Mouse (Mus musculus) lung, adult 2 months (tissue): ENCODE results near the gene Dock9. TPM values are rescaled to one million over a fixed set of nuclear protein-coding genes. Genes with fewer than 3 reads are reported as not detected.
A peak's percentile ranks its signal among the peaks of the same experiment; 100 is the strongest.

Experiments
- DNase-seq: peaks from one replicate; pipeline ENCODE4 v3.0.0; 2022
- H3K4me1 ChIP-seq: fragments of 200-500 bp; 2 replicates; pipeline ENCODE4 v1.6.1; 2011; ENCODE audit warnings: low read length; ENCODE audit not compliant: control insufficient read depth, insufficient read depth
- H3K4me3 ChIP-seq: fragments of 200-500 bp; replicated peaks from 2 replicates; pipeline ENCODE3; 2011; ENCODE audit warnings: low read depth, mild to moderate bottlenecking, control low read depth, low read length; ENCODE audit errors: extremely low read depth
- CTCF ChIP-seq: fragments of 200-500 bp; IDR thresholded peaks from 2 replicates; pipeline ENCODE4 v1.5.1; 2011; ENCODE audit warnings: mild to moderate bottlenecking, low read length, control low read depth; ENCODE audit not compliant: insufficient read depth
- POLR2A ChIP-seq: fragments of 200-500 bp; IDR thresholded peaks from 2 replicates; pipeline ENCODE4 v1.6.1; 2011; ENCODE audit warnings: low read depth, mild to moderate bottlenecking, control low read depth, low read length, borderline replicate concordance; ENCODE audit errors: extremely low read depth
- WGBS: fragments of 180-500 bp; shearing (Covaris S2); methylation state at CpG from one replicate; pipeline ENCODE4 v1.1.7; 2018; 5-methylcytosine and 5-hydroxymethylcytosine counted together
- polyA plus RNA-seq: library from polyadenylated mRNA; depleted of rRNA; stranded (reverse); fragments of >200 nt; gene quantifications from 2 replicates; pipeline ENCODE4 v1.2.3, GENCODE M21; 2012

Dock9 gene
- polyA plus RNA-seq, 1 experiment: 73.3 TPM

GRCm38 (mm10) chr14:121678445-121678844, 119.2 kb downstream of the Dock9 start:
- Histone ChIP-seq H3K4me3 (no peak overlapping the region), H3K4me1 (peaks cover 24% of the 10 kb centered on the region)
- 46% methylated on average over 10 of the region's 10 CpGs for WGBS
- DNase-seq: no peak
- TF ChIP-seq POLR2A: no peak
- no peak for TF ChIP-seq CTCF

DNA sequence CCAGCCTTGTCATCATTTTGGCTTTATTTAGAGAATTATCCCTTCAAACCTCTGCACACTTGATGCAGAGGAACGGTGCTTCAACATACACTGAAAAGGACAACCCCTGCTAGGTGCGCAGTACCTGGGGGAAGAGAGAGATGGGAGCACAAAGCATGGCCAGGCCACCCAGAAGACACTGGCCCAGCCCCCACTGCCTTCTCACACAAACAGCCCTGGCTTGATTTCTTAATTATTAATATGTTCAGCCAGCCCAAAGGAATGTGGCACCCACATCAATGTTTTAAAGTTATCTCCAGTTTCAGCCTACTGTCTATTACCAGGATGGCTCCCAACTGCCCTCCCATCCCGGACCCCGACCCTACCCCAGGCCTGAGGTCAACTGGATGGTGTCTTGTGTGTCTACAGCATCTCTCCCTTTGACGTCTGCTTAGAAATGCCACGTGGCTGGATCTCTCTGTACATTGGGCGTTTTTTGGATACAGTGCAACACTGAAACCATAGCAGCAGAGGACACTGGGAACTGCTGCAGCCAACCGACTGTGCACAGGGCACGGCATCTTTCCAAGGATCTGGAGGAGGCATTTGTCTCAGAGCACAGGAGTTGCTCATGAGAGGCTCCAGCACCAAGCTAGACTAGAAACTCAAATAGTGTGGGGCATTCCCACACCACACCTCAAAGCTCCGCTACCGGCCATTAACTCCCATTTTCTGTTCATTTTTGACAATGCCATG, 120.9 kb downstream of the Dock9 start:
- 80% methylated on average over 11 of the region's 11 CpGs for WGBS
- TF ChIP-seq POLR2A (no peak), CTCF (no peak)
- Histone ChIP-seq H3K4me3 (no peak overlapping the region), H3K4me1 (peaks cover 24% of the 10 kb centered on the region)
- no peak for DNase-seq

- Histone ChIP-seq H3K4me1 (peaks cover 26% of the 10 kb centered on the region), H3K4me3 (no peak overlapping the region)
- no peak for DNase-seq
- TF ChIP-seq POLR2A (no peak), CTCF (no peak)
Observed at GRCm38 (mm10) chr14:121676121-121676591, 121.5 kb downstream of the Dock9 start.

DNA sequence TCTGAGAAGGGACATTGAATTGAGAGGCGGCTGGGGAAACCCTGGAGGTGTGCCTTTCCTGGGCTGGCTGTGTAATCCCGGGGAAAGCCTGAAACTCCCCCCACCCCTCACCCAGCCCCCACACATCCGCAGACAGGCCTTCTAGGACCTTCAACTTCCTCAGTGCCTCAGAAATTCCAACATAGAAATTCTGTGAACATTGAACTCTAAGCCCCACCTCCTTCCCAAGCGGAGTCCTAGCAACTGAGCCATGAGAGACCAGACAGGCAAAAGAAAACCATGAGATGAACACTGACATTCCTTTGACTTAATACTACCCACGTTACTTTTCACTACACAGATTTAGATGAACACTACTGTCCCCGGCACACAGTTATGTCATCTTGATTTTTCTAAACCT, 122.1 kb downstream of the Dock9 start:
- H3K4me1 ChIP-seq: peaks cover 26% of the 10 kb centered on the region
- DNase-seq: no peak
- 27% methylated on average over 6 of the region's 6 CpGs for whole genome bisulfite sequencing
- TF ChIP-seq POLR2A: no peak
- no peak for TF ChIP-seq CTCF
- H3K4me3 ChIP-seq: no peak overlapping the region

DNA sequence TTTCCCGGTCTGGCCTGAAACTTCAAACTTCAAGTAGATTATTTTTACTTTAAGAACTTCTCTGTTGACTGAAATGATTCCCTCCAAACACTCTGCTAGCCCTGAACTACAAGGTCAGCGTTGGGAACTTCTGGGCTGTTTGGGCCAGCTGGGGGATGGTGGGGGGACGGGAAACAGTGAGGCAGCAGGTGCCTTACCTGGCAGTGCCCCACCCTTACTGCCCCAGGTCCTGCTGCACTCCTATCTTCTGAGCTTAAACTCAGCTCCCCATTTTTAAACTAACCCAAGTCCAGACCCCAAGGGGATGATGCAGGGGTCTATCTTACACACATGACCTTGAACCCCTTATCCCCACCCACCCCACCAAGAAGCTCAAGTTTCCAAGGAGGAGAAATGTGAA, 122.5 kb downstream of the Dock9 start:
- no peak for DNase-seq
- Histone ChIP-seq H3K4me1 (peaks cover 26% of the 10 kb centered on the region), H3K4me3 (no peak overlapping the region)
- 48% methylated on average over 3 of the region's 3 CpGs for WGBS
- TF ChIP-seq POLR2A: no peak
- TF ChIP-seq CTCF: no peak

DNA sequence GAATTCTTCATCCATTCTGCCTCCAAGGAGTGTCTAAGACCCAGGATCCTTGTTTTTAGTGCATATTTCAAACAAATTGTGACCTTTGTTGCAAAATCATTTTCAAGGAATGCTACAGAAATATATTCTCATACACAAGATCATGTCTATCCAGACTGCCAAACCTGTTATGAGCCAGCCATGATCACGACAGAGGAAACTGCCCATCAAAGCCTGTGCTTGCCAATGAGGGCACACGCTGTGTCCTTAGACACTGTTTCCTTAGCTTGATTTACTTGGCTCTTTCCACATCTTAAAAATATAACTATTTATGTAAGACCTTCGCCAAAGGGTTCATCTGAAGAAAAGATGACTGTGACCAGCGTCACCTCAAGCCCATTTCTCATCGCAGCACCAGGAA, 127.6 kb downstream of the Dock9 start:
- Histone ChIP-seq H3K4me3 (no peak overlapping the region), H3K4me1 (peaks cover 7% of the 10 kb centered on the region; the same call in 1 of the 2 replicates)
- WGBS: 43% methylated on average over 5 of the region's 5 CpGs
- TF ChIP-seq POLR2A (no peak), CTCF (no peak)
- DNase-seq: no peak

- WGBS: 41% methylated on average over 3 of the region's 3 CpGs
- TF ChIP-seq POLR2A (no peak), CTCF (no peak)
- H3K4me1 ChIP-seq: peaks cover 10% of the 10 kb centered on the region
- DNase-seq: no peak
- H3K4me3 ChIP-seq: no peak overlapping the region
Observed at GRCm38 (mm10) chr14:121666641-121667274, 130.9 kb downstream of the Dock9 start.

DNA sequence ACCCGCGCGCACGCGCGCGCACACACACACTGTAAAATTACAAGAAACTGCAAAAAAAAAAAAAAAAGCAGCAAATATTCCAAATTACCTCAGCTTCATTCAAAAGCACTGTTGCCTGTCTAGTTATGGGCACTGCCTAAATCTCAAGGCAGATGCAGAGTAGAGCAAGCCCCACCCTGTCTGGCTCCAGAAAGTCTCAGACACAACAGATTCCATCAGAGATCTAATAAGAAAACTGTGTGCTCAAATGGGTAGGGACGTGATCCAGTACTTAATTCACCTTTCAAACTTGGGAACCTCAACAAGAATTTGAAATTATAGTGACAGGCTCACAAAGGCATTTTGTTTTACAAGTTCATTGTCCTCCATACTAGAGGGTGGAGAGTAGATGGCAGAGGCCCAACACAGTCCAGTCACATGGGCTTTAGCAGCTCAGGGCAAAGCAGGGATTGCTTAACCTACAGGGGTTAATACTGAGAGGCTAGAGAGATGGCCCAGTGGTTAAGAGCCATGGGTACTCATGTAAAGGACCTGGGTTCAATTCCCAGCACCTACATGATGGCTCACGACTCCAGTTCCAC, 131.9 kb downstream of the Dock9 start:
- WGBS: 92% methylated on average over 9 of the region's 9 CpGs
- Histone ChIP-seq H3K4me3 (no peak overlapping the region), H3K4me1 (peaks cover 12% of the 10 kb centered on the region)
- no peak for TF ChIP-seq CTCF
- DNase-seq: no peak

DNA sequence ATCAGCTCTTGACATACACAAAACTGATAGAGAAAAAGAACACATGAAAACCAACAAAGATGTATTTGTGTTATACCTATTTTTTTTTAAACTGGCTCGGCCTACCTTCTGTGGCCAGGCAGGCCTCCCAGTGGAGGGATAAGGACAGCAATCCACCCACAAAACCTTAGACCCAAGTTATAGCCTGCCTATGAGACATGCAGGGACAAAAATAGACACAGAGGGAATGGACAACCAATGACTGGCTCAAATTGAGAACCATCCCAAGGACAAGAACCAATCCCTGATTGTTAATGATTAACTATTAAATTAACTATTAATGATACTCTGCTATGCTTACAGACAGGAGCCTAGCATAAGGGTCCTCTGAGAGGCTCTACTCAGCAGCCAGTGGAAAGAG, 133.7 kb downstream of the Dock9 start:
- 89% methylated on average over 1 of the region's 1 CpGs for WGBS
- TF ChIP-seq POLR2A: no peak
- Histone ChIP-seq H3K4me1 (peaks cover 18% of the 10 kb centered on the region), H3K4me3 (no peak overlapping the region)
- no peak for DNase-seq

- TF ChIP-seq CTCF (no peak), POLR2A (no peak)
- DNase-seq: peak; percentile 37
- WGBS: 18% methylated on average over 8 of the region's 8 CpGs
- Histone ChIP-seq H3K4me3 (no peak overlapping the region), H3K4me1 (peaks cover 24% of the 10 kb centered on the region)
Observed at GRCm38 (mm10) chr14:121660918-121661317, 136.7 kb downstream of the Dock9 start.
